Mouse (Mus musculus) frontal cortex, postnatal 14 days (tissue): ENCODE results near the gene Dnase1.
"Not testable (repeated sequence)": the region's sequence is repeated elsewhere in the genome, so short reads cannot be mapped to it uniquely, and the experiment has no call there.

Experiments used
- DNase-seq, 2 experiments: peaks; one replicate each; pipeline ENCODE4 v3.0.0; 2022; ENCODE audit warnings: low spot score in 2 of 2

The Dnase1 gene

DNA sequence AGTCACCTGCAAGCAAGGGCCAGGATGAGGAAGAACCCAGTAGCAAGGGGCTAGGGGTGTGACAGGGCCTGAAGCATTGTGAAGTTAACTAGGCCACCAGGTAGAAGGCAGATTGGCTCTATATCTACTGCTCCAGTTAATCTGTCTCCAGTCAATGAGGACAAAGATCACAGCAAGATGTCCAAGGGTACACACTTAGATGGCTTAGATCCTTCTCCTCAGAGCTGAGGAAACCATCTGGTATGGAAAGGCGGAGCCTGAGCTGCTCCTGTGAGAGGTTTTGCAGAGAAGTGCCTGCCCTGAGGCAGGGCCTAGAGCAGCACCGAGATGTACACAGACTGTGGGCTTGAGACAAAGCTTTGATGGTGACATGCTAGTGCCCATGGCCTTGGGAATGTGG lies 7.4 kb downstream of the Dnase1 start:
- no peak for DNase-seq

DNA sequence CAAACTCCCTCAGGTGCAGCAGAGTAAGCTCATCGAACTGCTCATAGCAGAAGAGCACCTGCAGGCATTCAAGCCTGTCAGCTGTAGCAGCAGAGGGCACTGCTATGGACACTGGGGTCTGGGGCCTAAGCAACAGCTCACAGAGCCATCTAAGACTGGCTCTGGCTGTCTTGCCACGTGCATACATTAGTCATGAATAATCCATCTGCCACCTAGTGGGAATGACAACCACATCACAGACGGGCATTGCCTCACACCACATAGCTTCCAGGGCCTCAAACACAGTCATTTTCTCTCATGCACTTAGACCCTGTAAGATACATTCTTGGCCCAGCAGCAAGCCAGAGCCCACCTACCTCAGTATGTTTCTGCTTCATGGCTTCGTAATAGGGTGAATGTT lies 8.8 kb downstream of the Dnase1 start:
- no peak for DNase-seq

DNA sequence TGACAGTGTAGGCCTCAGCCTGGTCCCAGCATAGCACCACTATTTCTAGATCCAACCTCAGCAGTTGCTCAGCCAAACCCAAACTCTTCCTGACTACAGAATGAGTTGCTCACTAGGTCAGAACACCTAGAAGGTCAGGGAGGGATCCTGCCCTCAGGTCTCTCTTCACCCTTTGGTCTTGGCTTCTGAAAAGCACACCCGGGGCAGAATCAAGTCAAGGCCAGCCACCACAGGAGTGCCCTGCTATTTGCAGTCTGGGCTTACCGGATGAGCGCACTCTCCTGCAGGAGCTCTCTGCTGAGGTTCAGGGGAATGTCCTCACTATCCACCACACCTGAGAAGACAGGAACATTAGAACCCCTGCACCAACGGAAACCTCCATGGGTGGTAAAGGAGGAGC lies 15.9 kb downstream of the Dnase1 start:
- no peak for DNase-seq

DNA sequence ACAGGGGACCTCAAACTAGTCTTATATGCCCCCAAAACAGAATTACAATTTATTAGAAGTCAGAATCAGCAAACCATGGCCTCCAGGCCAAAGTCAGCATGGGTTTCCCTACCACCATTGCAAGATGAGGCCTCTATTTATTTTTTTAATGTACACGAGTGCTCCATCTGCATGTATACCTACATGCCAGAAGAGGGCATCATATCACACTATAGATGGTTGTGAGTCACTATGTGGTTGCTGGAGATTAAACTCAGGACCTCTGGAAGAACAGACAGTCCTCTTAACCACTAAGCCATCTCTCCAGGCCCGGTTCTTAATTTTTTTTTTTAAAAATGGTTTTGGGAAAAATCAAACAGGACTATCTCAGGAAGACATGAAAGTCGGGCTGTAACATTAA lies 17.1 kb downstream of the Dnase1 start:
- no peak for DNase-seq

DNA sequence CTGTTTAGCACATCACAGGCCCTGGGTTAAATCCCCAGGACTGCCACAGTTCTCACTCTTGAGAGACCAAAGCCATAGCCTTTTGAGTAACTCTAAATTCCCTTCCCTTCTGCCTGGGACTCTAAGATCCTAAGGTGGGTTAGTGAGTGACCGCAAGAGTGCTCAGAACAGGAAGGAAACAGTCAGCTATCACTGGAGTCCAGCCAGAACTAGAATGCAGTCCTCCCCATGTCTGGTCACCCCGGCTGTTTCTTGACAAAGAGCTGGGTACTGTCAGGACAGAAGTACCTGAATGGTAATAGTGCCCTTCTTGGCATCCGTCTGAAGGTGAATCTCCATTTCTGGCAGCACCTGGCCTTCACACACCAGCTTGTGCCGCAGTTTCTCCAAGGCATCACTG lies 28.2 kb downstream of the Dnase1 start:
- no peak for DNase-seq

DNA sequence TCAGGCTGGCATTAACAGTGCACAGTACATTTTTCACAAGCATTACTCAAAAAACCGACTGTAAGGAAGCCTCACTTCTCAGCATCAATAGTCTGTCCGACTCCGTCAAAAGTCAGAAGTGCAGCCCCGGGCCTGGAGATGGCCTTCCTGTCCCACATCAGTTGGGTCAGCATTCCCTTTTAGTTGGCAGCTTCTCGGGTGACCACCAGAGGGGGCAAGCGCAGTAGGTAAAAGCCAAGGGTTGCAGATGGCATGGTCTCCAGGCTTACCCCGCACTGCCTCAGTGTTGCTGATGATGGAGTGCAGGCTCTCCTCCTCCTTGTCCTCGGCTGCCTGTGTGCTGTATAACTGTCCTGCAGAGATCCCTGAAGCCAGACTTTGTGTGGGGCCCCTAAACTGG lies 31.8 kb downstream of the Dnase1 start:
- DNase-seq = peak in 1 of 2 experiments; percentile 42

DNA sequence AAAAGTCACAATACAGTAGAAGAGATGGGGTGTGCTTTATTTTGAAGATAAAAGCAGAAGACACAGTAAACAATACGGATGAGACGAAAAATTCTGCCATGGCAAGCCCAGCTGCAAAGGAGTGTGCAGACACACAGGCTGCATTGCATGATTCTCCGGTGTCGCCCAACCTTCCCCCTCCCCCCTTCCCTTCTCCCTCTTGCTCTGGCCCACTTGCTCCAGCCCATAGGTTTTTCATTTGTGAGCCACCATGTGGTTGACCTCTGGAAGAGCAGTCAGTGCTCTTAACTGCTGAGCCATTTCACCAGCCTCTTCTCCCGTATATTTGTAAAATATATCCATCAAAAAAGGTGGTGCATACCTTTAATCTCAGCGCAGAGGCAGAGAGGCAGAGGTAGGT lies 37.6 kb downstream of the Dnase1 start:
- no peak for DNase-seq

DNA sequence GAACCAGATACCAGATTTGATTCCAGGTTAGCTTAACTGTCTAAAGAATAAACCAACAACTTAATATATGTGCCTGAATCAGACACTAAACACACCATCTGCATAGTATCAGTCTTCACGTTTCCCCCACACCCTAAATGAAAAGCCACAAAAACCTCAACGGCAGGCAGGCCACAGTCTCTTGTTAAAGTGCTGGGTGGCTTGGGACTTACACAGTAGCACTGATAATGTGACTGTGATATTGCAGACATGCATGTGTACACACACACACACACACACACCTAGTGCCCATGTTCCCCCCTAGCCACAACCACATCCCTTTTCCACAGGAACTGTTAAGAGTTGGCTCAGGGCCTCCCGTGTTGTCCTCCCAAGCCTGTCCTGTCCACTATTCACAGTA lies 38.1 kb downstream of the Dnase1 start:
- no peak for DNase-seq

DNA sequence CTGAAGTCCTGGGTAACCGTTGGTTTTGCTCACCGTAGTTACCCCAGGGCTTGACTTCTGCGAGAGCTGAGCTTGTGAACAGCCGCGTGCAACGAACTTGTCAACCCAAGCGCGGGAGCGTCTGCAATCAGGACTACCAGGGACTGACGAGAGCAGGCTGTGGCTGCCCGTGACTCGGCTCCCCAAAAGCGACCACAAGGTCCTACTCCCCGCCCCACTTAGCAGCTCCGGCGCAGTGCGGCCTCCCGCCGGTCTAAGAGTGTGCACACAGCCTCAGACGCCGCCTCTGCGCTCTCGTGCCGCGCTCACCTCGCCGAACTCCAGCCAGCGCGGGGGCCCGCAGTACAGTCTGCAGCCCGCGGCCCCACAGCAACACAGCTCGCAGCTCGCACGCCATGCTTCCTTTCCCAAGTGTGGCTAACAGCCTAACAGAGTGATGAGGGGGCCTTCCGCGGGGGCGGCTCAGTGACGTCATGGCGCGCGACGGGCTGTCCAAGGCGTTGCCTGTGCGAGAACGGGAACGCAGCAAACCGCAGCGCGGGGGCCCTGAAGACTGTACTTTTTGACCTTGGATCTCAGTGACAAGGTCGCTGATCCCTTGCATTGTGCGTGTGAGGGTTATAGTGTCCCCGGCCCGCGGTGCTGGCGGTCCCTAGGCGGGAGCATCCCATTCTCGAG lies 40.8 kb downstream of the Dnase1 start, which contains the start of gene Trap1:
Gene Trap1, minus strand, starts transcription at position 444 of the 678 bp plus-strand sequence.
- DNase-seq = peak; percentile 91 to 96

DNA sequence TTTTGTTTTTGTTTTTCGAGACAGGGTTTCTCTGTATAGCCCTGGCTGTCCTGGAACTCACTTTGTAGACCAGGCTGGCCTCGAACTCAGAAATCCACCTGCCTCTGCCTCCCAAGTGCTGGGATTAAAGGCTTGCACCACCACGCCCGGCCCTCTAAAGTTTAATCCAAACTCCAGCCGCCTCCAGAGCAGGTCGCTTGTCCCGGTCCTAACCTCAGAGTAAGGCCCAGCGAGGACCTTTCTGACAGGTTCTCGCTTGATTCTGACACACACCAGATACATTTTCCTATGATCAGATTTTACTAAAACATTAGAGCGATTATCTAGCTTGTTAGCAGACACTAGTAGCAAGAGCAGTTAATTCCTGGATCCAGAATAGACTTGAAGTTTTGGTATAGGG lies 41.6 kb downstream of the Dnase1 start:
- DNase-seq = not testable (repeated sequence)

DNA sequence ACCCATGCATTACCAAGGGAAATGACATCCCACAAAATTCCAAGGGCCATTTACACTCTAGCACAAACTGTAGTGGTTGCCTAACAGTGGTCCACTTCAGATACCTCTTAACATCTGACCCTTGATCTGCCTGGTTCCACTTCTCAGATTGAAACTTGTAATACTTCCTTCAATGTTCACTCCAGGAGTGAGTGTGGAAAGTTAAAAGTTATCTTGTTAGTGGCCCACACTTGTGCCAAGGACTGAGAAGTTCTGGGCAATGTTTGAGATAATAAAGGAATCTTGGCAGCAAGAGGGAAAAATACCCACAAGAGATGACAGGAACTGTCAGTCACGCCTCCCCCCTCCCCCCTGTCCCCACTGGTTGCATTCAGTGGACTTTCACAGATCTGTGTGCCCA lies 42.9 kb downstream of the Dnase1 start:
- DNase-seq = no peak

DNA sequence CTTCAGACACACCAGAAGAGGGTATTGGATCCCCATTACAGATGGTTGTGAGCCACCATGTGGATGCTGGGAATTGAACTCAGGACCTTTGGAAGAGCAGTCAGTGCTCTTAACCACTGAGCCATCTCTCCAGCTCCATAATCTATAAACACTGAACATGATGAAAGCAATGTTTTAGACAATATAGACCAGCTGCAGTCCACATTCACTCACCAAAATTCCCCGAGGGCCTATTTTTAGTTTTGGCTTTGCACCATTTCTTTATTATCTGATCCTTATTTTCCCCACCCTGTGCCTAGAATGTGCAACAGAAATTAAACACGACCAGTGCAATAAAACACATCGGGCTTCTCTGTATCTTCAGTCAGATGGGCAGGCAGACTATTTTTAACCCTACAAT lies 43.7 kb downstream of the Dnase1 start:
- not testable (repeated sequence) for DNase-seq

DNA sequence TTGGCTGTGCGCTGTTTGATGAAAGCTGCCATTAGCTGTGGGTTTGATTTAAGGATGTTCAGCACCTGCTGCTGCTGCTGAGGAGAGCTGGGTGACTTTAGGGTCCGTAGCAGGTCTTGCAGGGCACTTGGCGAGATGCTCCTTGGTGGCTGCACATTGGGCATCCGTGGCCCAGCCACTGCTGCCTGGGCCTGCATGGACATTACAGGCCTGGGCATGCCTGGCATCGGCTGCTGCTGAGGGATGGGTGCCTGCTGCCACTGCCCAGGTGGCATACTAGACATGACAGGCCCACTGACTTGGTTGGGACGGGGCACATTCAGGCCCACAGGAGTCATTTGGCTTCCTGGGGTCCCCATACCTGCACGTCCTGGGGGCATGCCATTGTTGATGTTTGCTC lies 48.3 kb downstream of the Dnase1 start:
- DNase-seq = no peak

DNA sequence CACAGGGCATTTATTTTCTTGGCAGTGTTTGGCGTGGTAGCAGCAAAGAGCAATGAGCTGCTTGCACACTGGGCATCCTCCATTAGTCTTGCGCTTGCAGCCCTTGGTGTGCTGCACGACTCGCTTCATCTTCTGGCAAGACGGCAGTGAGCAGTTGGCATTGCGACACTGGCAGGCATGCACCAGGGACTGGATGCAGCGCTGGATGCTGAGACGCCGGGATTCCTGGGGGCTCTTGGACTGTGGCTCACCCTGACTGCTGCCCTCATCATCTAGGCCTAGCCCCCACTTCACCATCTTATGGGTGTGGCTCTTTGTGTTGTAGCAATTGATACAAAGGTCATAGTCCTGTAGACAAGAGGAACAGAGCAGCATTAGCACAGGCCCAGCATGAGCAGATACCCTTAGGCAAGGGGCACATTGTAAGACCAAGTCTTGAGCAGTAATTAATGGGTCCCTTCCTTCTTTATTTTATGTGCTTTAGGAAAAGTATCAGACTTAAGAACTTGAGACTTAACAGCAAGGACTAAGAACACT lies 49.2 kb downstream of the Dnase1 start:
- no peak for DNase-seq

DNA sequence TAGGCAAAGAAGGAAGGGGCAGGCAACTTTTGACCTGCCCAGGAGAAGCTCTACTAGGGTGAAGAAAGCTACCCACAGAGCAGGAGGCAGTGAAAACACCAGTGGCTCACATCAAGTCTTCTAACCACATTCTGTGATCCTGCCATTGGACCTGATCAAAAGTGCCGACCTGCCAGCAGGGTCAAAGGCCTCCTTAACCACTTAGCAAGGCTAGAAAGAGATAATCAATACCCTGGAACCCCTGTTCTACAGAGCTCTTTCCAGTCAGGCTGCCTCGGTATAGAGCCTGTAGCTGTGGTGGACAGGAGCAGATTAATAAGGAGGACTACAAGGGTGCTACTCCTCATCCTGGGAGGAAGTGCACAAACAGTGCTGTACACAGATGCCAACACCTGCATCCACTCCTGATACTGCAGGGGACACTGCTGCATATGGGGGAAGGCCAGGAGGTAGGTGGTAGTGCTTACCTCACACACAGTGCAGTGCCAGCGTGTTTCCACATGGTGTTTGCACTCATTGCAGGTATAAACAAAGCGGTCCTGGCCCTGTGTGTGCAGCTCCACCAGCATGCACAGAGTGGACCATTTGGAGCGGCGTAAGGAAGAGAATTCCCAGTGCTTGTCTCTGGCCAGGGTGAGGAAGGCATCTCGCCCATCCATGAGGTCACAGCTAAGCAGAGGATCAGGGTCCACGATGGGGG lies 50.6 kb downstream of the Dnase1 start:
- DNase-seq = no peak
